Mouse (Mus musculus): ENCODE data around the gene Zfp524. TPM values are rescaled to one million over a fixed set of nuclear protein-coding genes. Genes with fewer than 3 reads are reported as not detected.
"Not testable (repeated sequence)": the region's sequence is repeated elsewhere in the genome, so short reads cannot be mapped to it uniquely, and the experiment has no call there.

Gene Zfp524
- polyA plus RNA-seq, 1 experiment from 2014 or later, result 9.6 TPM

- Histone ChIP-seq H3K9ac (ENCODE audit: low read length) (peak overlapping the region; percentile 35; the same call in 1 of the 2 replicates), H3K4me2 (ENCODE audit: low read depth, severe bottlenecking) (no peak overlapping the region), H3K4me1 (ENCODE audit: control insufficient read depth, insufficient read depth, low read length) (peaks cover 10% of the 10 kb centered on the region), H3K36me3 (ENCODE audit: control insufficient read depth, insufficient read depth, low read length) (peaks cover 2% of the 10 kb centered on the region), H3K9me3 (ENCODE audit: control insufficient read depth, low read length) (peaks cover 4% of the 10 kb centered on the region; the same call in 1 of the 2 replicates), H3K27me3 (ENCODE audit: control insufficient read depth, insufficient read depth, low read length) (peaks cover 22% of the 10 kb centered on the region), H3K27ac (replicated peaks; ENCODE audit: low read depth, low read length) (no peak overlapping the region), H3K4me3 (ENCODE audit: low read depth, low read length) (peak overlapping the region; percentile 12; the same call in 1 of the 2 replicates)
- ATAC-seq (ENCODE audit: insufficient number of reproducible peaks, low FRiP score, low TSS enrichment, low read depth) (no peak), DNase-seq (ENCODE audit: low spot score) (no peak)
- WGBS, result 20% methylated on average over 55 of the region's 55 CpGs
Observed at GRCm38 (mm10) chr7:4993347-4993998, 20.7 kb upstream of the Zfp524 start.

DNA sequence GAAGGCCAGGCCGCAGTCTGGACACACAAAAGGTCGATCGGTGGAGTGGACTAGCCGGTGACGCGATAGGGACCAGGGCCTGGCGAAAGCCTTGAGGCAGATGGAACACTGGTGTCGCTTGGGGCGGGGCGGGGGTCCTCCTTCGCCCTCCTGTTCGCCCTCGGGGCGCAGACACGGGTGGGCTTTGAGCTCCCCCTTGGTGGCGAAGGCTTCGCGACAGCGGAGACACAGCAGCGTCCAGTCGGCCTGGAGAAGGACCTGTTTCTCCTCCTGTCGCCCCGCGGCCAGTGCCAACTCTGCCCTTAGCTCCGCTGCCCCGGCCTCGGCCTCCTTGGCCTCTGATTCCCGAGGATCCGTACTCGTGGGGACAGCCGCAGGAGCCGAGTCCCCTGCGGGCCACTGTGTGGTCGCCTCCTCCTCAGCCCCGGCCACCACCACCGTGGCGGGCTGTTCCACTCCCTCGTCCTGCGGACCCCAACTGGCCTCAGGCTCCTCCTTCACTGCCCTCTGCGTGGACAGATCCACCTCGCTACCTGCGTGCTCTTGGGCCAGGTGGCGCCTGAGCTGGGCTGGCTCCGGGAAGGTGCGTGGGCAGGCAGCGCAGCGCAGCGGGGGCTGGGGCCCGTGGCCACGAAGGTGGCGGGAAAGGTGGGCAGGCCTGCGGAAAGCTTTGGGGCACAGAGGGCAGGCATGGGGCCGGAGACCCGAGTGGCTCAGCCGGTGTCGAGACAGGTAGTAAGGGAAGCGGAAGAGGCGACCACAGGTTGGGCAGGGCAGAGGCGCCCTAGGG lies 20.0 kb upstream of the Zfp524 start:
- Histone ChIP-seq H3K4me3 (ENCODE audit: low read depth, low read length) (peak overlapping the region; percentile 12; the same call in 1 of the 2 replicates), H3K4me1 (ENCODE audit: control insufficient read depth, insufficient read depth, low read length) (peaks cover 10% of the 10 kb centered on the region), H3K4me2 (ENCODE audit: low read depth, severe bottlenecking) (peak overlapping the region; percentile 15; the same call in 1 of the 2 replicates), H3K27me3 (ENCODE audit: control insufficient read depth, insufficient read depth, low read length) (peaks cover 22% of the 10 kb centered on the region), H3K9ac (ENCODE audit: low read length) (peak overlapping the region; percentile 35; the same call in 1 of the 2 replicates), H3K36me3 (ENCODE audit: control insufficient read depth, insufficient read depth, low read length) (peaks cover 2% of the 10 kb centered on the region), H3K9me3 (ENCODE audit: control insufficient read depth, low read length) (peaks cover 4% of the 10 kb centered on the region; the same call in 1 of the 2 replicates), H3K27ac (replicated peaks; ENCODE audit: low read depth, low read length) (no peak overlapping the region)
- 46% methylated on average over 59 of the region's 59 CpGs for WGBS
- DNase-seq (ENCODE audit: low spot score) (no peak), ATAC-seq (ENCODE audit: insufficient number of reproducible peaks, low FRiP score, low TSS enrichment, low read depth) (no peak)

- Histone ChIP-seq H3K4me2 (ENCODE audit: low read depth, severe bottlenecking) (peak overlapping the region; percentile 82), H3K36me3 (ENCODE audit: control insufficient read depth, insufficient read depth, low read length) (peaks cover 2% of the 10 kb centered on the region), H3K27me3 (ENCODE audit: control insufficient read depth, insufficient read depth, low read length) (peaks cover 22% of the 10 kb centered on the region), H3K4me3 (ENCODE audit: low read depth, low read length) (peak overlapping the region; percentile 76), H3K4me1 (ENCODE audit: control insufficient read depth, insufficient read depth, low read length) (peaks cover 10% of the 10 kb centered on the region), H3K9me3 (ENCODE audit: control insufficient read depth, low read length) (peaks cover 4% of the 10 kb centered on the region; the same call in 1 of the 2 replicates), H3K9ac (ENCODE audit: low read length) (peak overlapping the region; percentile 84), H3K27ac (replicated peaks; ENCODE audit: low read depth, low read length) (no peak overlapping the region)
- WGBS, result 8% methylated on average over 17 of the region's 19 CpGs
- ATAC-seq (ENCODE audit: insufficient number of reproducible peaks, low FRiP score, low TSS enrichment, low read depth) (peak; percentile 17; the same call in 1 of the 2 replicates), DNase-seq (ENCODE audit: low spot score) (no peak)
Observed at GRCm38 (mm10) chr7:4995268-4996002, 18.8 kb upstream of the Zfp524 start.

DNA sequence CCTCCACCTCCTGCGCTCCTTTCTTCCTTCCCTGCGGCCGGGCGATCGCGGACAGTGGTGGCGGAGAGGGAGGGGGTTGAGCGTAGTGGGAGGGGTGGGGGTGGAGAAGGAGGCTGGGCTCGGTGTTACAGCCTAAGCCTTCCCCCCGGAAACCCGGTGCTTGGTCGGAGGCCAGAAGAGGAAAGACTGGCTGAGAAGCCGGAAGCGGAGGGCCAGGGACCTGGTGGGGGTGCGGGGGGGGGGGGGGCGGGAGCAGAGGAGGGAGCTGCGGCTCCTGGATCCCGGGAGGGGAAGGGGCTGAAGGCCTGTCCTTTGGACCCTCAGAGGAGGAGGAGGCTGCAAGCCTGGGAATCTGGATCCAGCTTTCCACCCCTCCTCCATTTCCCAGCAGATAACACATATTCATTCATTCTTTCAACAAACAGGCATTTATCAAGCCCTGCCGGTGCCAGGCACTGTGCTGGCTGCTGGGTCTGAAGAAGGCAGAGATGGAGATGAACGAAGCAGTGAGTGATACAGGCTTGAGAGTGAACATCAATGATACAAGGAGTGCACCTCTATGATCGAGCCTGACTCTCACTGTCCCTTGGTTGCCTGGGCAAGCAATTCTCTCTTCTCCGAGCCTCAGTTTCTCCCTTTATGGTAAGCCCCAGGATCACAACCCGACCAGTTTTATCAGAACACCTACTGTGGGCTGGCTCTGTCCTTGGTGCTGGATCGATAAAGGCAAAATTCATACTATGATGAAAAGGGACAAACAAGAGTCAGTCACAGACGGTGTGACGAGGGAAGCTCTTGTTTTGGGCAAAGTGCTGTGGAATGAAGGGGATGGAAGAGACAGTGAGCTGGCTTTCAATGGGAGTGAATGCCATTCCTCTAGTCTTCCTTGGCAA lies 18.0 kb upstream of the Zfp524 start, which contains the start of gene Zfp579:
Gene Zfp579 (minus strand): TSS at position 156 of the 893 bp plus-strand sequence.
- DNase-seq (ENCODE audit: low spot score) (peak; percentile 93), ATAC-seq (ENCODE audit: insufficient number of reproducible peaks, low FRiP score, low TSS enrichment, low read depth) (peak; percentile 85)
- Histone ChIP-seq H3K9me3 (ENCODE audit: control insufficient read depth, low read length) (peaks cover 4% of the 10 kb centered on the region; the same call in 1 of the 2 replicates), H3K27me3 (ENCODE audit: control insufficient read depth, insufficient read depth, low read length) (peaks cover 22% of the 10 kb centered on the region), H3K4me3 (ENCODE audit: low read depth, low read length) (peak within 1 kb of the TSS; percentile 76), H3K27ac (replicated peaks; ENCODE audit: low read depth, low read length) (0 out of 2 replicates have a peak within 1 kb of the TSS, but pooled peaks have one; percentile 21), H3K36me3 (ENCODE audit: control insufficient read depth, insufficient read depth, low read length) (peaks cover 2% of the 10 kb centered on the region), H3K4me2 (ENCODE audit: low read depth, severe bottlenecking) (peak within 1 kb of the TSS; percentile 82), H3K4me1 (ENCODE audit: control insufficient read depth, insufficient read depth, low read length) (peaks cover 10% of the 10 kb centered on the region), H3K9ac (ENCODE audit: low read length) (peak within 1 kb of the TSS; percentile 84)
- WGBS, result 9% methylated on average over 14 of the region's 26 CpGs

DNA sequence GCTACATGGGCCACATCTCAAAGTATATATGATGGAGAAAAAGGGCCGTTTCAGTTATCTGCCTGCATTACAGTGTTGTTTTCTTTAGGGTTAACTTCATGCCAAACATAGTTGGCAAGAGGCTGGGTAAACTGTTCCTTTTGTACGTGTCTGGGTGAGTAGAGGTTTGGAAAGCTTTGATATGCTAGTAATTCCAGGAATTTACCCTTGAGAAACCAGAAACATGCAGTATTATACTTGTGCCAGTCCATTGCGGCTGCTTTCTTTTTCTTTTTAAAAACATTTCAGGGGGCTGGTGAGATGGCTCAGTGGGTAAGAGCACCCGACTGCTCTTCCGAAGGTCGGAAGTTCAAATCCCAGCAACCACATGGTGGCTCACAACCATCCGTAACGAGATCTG lies 17.3 kb upstream of the Zfp524 start:
- peaks cover 10% of the 10 kb centered on the region for H3K4me1 ChIP-seq (ENCODE audit: control insufficient read depth, insufficient read depth, low read length)
- no peak overlapping the region for H3K27ac ChIP-seq (replicated peaks; ENCODE audit: low read depth, low read length)
- no peak overlapping the region for H3K4me3 ChIP-seq (ENCODE audit: low read depth, low read length)
- peak overlapping the region; percentile 82 for H3K4me2 ChIP-seq (ENCODE audit: low read depth, severe bottlenecking)
- DNase-seq (ENCODE audit: low spot score) (no peak), ATAC-seq (ENCODE audit: insufficient number of reproducible peaks, low FRiP score, low TSS enrichment, low read depth) (no peak)
- 80% methylated on average over 6 of the region's 8 CpGs for WGBS
- H3K9ac ChIP-seq (ENCODE audit: low read length), result no peak overlapping the region
- H3K9me3 ChIP-seq (ENCODE audit: control insufficient read depth, low read length), result peaks cover 4% of the 10 kb centered on the region; the same call in 1 of the 2 replicates
- peaks cover 22% of the 10 kb centered on the region for H3K27me3 ChIP-seq (ENCODE audit: control insufficient read depth, insufficient read depth, low read length)
- H3K36me3 ChIP-seq (ENCODE audit: control insufficient read depth, insufficient read depth, low read length), result peaks cover 2% of the 10 kb centered on the region

DNA sequence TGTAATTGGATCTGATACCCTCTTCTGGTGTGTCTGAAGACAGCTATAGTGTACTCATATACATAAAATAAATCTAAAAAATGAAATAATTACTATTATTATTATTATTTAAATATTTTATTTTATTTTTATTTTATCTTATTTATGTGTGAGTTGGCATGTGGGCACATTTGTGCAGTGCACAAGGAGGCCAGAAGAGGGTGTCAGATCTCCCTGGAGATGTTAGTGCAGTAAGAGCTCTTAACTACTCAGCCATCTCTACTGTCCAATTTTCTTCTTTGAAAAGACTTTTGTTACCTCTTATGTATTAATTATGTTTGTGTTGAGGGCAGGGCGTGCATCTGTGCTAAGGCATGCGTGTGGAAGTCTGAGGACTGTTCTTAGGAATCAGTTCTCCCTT lies 14.3 kb upstream of the Zfp524 start:
- Histone ChIP-seq H3K4me1 (ENCODE audit: control insufficient read depth, insufficient read depth, low read length) (peaks cover 10% of the 10 kb centered on the region), H3K9ac (ENCODE audit: low read length) (no peak overlapping the region), H3K27me3 (ENCODE audit: control insufficient read depth, insufficient read depth, low read length) (peaks cover under 1% of the 10 kb centered on the region), H3K36me3 (ENCODE audit: control insufficient read depth, insufficient read depth, low read length) (no peaks in the 10 kb centered on the region), H3K9me3 (ENCODE audit: control insufficient read depth, low read length) (no peaks in the 10 kb centered on the region), H3K4me3 (ENCODE audit: low read depth, low read length) (no peak overlapping the region), H3K27ac (replicated peaks; ENCODE audit: low read depth, low read length) (no peak overlapping the region), H3K4me2 (ENCODE audit: low read depth, severe bottlenecking) (no peak overlapping the region)
- DNase-seq (ENCODE audit: low spot score), result no peak
- WGBS, result 74% methylated on average over 2 of the region's 2 CpGs
- ATAC-seq (ENCODE audit: insufficient number of reproducible peaks, low FRiP score, low TSS enrichment, low read depth), result no peak

DNA sequence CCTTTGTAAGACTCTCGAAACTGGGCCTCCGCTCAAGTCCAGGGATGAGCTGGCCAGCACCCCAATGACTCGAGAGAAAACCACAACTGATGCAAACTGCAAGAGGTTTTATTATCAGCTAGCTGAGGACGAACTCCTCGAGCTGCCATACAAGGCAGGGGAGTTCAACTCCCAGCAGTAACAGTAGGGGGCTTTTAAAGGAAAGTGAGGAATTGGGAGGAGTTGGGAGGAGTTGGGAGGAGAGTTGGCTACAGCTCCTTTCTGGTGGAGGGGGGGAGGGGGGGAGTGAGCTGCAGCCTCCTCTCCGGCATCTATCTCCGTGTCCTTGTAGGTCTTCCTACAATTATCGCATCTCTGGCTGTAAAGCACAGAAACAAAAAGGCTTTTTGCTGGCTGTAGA lies 11.3 kb upstream of the Zfp524 start:
- not testable (repeated sequence) for H3K27ac ChIP-seq (replicated peaks; ENCODE audit: low read depth, low read length); ATAC-seq (ENCODE audit: insufficient number of reproducible peaks, low FRiP score, low TSS enrichment, low read depth); H3K9me3 ChIP-seq (ENCODE audit: control insufficient read depth, low read length); H3K27me3 ChIP-seq (ENCODE audit: control insufficient read depth, insufficient read depth, low read length); H3K4me3 ChIP-seq (ENCODE audit: low read depth, low read length); H3K4me1 ChIP-seq (ENCODE audit: control insufficient read depth, insufficient read depth, low read length); H3K9ac ChIP-seq (ENCODE audit: low read length); H3K36me3 ChIP-seq (ENCODE audit: control insufficient read depth, insufficient read depth, low read length); H3K4me2 ChIP-seq (ENCODE audit: low read depth, severe bottlenecking); DNase-seq (ENCODE audit: low spot score)
- 70% methylated on average over 8 of the region's 8 CpGs for whole genome bisulfite sequencing

Data from limb, embryonic 11.5 days (tissue).